Mouse (Mus musculus) layer of hippocampus, adult 11-12 months (tissue): Measurements from ENCODE around the gene Mrpl44.

Experiments used
- DNase-seq: peaks from one replicate; pipeline ENCODE4 v3.0.0; 2022; ENCODE audit warnings: low spot score

Gene Mrpl44

DNA sequence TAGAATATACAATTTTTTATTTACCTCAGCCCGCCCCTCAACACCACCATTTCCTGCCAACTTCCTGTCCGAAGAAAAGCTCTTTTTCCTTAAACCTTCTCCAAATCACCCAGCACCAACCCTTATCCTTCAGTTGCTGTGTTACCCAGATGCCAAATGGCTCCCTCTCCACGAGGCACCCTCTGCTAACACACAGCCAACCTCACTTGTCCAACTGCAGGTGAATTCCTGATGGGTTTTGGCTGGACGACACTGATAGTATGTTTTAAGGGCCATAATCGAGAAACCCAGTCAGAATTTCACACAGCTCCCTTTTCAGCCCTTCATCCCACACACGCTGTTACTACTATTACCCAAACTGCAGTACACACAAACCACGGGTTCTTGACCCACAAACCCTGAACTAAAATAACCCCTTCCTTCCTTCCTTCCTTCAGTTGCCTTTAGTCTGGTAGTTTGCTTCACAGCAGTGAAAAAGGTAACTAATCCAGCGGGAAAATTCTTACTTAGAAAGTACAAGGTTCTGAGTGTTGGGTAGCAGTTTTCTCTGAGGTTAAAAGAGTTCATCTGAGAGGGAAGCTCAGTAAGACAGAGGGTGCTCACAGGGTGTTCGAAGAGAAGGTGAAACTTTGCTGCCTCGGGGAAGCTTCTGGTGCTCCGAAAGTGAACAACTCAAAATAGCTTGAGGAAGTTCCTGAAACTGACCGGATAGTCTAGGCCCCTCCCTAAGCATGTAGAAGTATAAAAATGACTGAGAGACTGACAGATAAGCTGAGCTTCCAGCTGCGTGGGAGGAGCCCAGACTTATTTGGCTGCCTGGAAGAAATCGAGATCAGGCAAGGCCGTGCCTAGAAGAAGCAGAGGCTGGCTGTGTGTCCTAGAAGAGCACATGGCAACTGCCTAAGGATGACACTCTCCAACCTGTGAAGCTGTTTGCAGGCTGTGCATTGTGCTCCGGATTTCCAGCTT, 13.3 kb upstream of the Mrpl44 start:
- no peak for DNase-seq

DNA sequence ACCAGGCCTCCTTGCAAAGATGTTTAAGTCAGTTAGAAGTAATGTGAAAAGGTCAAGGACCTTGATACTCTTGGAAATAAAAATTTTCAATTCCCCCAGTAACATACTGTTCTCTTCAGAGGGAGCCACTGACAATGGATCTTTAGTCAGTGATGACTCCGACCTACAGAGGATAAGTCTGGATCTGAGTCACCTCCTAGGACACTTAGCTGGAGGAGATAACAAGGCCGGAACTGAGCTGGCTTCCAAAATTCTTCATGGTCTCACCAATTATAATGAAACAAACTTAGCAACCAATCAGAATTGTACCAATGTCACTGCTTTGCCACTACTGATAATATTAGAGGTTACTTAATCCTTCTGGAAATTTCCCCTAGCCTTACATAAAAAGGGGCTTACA, 11.8 kb upstream of the Mrpl44 start:
- DNase-seq: no peak

DNA sequence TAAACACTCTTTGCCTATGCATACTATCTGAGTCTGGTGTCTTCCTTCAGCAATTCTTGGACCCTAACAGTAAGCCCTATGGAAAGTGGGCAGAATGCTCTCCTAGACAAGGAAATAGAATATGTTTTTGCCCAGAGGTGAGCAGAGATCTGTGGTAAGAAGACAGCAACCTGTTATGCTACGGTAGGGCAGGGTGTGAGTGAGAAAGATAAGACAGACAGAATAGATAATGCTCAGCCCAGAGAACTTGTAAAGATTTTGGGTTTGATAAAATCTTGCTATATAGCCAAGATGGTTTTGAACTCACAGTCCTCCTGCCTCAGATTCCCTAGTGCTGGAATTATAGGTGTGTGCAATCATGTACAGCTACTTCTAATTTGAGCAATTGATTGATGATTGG, 11.3 kb upstream of the Mrpl44 start:
- DNase-seq: no peak

DNA sequence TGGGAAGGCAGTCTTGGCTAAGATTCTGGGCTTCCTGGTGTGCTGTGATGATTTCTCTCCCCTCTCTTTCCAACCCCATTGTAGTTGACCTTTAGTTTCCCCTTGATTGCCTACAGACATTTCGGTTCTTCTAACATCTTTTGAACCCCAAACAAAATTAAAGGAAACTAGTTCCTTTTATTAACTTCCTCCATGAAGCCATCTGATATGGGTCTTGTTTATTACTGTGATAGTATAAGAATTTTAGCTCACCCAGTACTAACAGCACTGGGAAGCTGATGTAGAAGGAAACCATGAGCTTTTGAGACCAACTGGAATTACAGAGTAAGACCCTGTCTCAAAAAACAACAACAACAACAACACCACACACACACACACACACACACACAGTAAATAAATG, 7.6 kb upstream of the Mrpl44 start:
- no peak for DNase-seq

DNA sequence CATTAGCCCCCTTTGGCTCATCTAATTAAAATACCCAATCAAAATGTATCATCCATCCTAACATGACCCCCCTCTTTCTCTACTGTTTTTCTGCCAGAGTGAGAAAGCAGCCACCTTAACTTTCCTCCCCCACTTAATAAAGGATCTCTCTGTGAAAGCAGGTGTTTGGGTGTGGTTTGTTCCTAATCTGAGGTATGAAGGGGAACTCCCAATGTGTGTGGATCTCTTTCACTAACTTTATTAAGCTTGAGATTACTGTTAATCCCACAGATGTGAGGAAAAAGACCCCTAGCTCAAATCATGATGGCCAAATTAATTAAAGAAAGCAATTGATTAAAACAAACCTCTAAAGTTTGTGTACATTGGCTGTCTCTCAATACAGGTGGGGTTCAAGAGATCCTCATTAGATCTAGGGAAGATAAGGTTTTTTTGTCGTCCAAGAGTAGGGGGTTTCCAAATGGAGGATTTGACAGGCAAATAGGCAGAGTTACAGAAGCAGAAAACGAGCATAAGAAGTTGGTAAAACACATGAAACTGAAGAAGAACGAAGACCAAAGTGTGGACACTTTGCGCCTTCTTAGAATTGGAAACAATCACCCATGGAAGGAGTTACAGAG, 1.5 kb upstream of the Mrpl44 start:
- DNase-seq: no peak

DNA sequence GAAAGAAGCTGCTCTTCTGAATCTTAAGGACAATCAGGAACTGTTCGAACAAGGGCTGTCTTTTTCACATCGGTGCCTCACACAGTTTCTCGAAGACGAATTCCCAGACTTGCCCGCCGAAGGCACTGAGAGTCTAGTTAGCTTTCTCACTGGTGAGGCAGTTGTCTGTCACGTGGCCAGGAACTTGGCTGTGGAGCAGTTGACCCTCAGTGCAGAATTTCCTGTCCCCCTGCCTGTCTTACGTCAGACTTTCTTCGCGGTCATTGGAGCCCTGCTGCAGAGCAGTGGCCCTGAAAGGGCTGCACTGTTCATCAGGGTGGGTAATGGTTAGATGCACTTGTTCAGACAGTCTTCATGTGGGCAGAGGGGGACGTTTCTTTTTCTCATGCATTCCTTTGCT, 2.2 kb downstream of the Mrpl44 start:
- DNase-seq: no peak

DNA sequence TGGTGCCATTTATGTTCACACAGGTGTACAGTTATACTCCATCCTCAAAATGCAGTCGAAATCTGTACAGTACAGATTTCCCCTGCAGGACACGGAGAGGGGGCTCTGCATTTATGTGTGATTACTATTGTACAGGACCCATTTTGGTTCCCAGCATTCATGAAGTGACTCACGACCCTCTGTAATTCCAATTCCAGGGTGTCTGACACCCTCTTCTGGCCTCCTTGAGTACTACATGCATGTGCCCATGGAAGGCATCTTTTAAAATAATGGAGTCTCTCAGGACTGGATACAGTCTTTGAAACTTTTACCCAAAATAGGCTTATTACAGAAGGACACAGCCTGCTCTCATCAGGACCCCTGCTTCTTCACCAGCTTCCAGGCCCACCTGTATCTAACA, 6.6 kb downstream of the Mrpl44 start:
- DNase-seq: no peak

DNA sequence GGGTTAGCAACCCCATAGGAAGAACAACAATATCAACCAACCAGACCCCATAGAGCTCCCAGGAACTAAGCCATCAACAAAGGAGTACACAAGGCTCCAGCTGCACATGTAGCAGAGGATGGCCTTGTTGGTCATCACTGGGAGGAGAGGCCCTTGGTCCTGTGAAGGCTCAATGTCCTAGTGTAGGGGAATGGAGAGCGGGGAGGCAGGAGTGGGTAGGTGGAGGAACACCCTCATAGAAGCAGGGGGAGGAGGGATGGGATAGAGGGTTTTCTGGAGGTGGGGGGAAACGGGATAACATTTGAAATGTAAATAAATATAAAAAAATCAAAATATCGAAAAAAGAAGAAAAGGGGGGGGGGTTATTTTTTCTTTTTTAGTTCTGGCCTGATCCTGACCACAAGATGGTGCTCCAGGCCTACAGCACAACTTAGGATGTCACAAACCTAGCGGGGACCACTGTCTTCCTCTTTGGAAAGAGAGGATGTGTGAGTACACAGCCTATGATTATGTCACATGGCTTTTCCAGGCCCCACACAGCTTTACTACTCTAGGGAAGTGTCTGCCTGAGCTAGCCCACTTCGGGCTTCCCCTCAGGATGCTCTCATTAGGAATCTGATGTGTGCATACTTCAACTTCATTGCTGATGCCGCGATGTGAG, 10.6 kb downstream of the Mrpl44 start:
- peak; percentile 40 for DNase-seq

DNA sequence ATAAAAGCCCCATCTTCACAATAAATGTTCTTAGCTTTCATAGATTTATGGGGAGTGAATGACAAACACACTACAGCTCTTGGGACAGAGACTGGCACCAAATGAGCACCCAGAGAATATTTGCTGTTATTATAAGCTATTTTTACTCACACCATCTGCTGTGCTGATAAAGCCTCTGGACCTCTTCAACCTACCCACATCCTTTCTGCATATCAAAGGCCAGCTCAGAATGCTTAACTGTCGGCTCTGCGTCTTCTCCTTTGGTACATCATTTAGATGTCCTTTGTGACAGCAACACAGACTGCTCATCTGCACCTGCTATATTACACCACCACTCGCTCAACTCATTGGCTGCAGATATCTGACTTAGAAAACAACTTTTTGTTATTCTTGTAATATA, 21.3 kb downstream of the Mrpl44 start:
- no peak for DNase-seq

DNA sequence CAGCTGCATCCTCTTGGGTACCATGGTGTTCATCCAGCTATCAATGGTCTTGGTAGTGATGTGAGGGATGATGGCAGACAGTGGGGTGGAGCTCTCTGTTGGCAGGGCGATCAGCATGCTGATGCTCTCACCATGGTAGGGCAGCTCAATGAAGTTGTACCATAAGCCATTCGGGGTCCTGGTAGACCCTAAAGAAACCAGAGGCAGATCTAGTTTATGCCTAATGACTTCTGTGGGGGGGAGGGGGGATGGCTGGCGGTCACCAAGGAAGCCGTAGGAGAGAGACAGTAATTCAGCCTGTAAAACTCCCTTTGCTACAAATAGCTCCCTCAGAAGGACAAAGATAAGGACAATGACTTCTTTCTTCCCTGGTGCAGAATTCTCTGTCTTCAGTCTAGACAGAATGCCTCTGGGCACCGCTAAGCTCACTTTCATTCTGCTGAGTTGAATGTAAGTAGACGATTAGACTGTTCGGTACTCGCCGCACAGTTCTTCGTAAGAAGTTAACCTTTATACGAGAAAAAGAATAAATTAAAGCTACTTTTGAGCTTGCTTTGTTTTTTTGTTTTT, 27.1 kb downstream of the Mrpl44 start:
- DNase-seq: no peak

DNA sequence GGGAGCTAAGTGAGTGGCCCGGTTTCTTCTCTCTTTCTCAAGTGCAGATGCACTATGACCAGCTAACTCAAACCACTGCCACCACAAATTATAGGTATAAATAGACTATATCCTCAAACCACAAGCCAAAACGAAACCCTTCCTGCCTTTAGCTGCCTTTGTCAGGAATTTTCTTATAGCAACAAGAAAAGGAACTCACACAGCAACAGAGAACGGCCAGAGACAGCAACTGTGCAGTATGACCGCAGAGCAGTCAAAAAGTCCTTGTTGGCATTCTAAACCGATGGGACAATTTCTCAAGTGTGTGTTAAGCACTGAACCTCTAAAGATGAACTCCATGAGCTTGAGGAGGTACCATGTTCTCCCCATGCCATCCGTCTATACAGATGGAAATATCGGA, 27.8 kb downstream of the Mrpl44 start:
- DNase-seq: no peak

DNA sequence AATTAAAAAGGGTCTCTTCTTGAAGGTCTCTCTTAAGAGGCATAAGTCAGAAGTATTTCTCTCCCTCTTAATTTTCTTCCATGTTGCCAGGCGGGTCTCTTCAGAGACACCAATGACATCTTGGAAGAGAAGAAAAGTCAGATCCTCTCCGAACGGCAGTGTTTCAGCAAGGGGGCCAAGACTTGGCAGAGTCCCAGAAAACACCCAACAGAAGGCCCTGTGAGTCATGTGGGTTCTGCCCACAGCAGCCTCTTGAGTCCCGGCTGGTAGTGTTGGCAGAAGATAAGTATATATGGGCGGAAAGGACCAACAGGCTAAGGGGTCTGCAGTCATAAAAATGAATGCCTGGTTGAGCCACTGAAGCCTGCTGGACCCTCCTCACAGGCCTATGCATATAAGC, 31.0 kb downstream of the Mrpl44 start:
- peak; percentile 10 for DNase-seq

DNA sequence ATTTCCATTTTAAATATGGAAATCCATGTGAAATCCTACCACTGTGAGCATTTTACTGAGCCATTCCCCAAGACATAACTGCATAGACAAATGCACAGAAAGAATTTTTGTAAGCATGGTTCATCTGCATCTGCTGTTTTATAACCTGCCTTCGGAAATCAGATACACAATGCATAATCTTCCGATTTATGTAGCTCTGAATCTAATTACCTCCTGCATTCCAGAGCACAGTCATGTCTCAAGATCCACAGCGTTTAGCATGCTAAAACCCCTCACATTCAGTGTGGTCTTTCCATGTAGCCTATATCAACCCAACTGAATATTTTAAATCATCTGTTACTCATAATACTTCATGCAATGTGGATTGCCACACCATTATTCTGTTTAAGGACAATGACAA, 33.6 kb downstream of the Mrpl44 start:
- DNase-seq: no peak

DNA sequence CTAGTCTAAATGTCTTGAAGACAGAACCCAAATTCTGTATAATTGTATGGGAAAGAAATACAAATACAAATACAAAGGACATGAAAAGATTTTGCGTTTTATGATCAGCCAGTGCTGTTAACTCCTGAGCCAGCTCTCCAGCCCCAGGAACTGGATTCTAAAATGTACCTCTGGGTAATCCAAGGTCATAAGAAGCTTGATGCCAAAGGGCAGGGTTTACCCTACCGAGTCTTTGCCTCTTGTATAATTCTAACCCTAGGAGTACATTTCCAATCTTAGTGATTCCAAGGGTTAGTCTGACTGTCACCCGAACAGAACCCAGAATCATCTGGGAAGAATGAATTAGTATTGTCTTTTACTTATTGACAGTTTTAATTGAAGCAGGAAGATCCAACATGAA, 39.6 kb downstream of the Mrpl44 start:
- no peak for DNase-seq

DNA sequence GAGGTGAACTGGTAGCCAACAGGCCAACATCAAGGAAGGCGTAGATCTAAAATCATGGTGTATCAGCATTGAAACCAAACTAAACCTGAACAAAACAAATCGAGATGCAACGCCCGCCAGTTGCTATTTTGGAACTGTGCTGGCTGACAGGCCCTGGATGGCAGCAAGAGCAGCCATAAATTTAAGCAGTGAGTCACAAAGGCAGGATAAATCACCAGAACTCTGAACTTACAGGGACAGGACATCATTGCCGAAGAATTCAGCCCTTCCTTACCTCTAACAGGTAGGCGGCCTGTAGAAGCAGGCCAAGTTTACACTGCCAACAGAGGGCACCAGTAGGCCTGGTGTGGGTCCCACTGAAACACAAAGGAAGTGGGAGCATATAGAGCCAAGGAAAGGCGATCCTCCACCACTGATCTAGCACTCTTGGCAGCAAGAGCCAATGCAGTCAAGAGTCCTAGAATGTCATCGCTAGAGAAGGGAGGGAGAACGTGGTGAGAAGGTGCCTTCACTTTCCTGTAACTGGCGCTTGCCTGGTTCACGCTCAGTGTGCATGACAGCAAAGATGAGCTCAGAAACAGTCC, 43.6 kb downstream of the Mrpl44 start:
- DNase-seq: no peak

DNA sequence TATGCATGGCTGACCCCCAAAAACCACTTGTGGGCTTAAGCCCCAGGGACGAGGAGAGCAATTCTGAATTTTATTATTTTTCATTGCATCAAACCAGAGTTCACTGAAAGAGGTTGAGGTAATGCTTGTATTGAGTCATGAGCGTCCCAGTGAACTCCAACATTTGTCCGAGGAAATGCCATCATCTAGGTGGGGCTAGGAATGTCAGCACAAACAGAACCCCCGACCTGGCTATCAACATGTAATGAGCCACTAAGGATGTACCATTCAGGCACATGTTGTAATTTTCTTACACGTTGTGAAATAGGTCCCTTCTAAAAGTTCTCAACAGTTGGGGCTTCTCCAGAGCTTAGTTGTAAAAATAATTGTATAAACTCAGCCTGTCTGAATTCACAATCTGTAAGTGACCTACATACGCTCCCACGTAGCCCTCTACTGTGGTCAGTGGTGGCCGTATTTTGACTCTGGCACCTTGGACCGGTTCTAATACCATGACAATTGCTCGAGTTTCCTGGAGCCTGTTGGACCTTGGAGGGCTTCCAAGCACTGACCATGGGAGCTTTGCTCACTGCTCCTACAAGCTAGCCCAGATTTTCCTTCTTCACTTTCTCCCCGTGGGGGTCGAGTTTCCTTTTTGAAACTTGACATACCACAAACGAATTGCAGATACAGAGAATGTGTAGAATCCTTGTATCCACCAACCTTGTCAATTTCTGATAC, 47.1 kb downstream of the Mrpl44 start:
- peak; percentile 60 for DNase-seq

DNA sequence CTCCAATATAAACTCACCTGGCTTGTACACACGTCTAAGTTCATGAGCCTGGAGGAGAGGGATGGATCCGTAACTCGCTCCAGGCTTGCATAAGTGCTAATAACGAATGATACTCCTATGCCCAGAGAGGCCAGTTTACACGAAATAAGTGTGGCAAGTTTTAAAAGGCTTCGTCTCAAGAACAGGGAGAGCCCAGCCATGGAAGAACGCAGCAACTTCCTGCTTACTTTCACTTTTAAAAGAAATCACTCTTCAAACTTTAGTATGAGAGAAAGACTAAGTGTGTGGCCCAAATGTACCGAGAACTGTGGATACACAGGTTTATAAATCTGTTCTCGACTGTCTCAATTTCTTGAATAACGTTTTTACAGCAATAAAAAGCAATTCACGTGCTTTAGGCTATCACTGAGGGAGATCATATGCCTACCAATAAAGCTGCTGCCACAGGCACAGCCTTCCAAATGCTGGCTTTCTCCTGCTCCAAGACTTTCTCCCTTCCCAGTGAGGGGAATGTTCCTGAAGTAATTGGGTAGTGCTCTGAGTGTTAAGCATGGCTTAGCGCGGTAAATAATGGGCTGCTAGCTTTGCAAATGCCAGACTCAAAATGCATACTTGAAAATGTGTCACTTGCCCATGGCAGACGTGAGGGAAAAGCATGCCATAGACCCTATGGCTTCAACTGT, 48.3 kb downstream of the Mrpl44 start:
- DNase-seq: no peak
